Mouse (Mus musculus) midbrain, embryonic 13.5 days (tissue): ENCODE results near the gene Abi3. TPM values are rescaled to one million over a fixed set of nuclear protein-coding genes. Genes with fewer than 3 reads are reported as not detected.
A peak's percentile ranks its signal among the peaks of the same experiment; 100 is the strongest.

Experiments used
- ATAC-seq: fragments of 200-750 bp; cut with Nextera tagmentation; 2 replicates; pipeline ENCODE4 v1.8.0; 2017; ENCODE audit warnings: mild to moderate bottlenecking, moderate TSS enrichment, moderate library complexity
- H3K27ac ChIP-seq: fragments of 300-500 bp; sonication (generic); 2 replicates; pipeline ENCODE4 v1.5.1; 2015; ENCODE audit warnings: inconsistent platforms, mild to moderate bottlenecking, moderate library complexity
- H3K27me3 ChIP-seq: fragments of 300-500 bp; sonication (generic); 2 replicates; pipeline ENCODE4 v1.6.1; 2015; ENCODE audit warnings: mild to moderate bottlenecking, inconsistent platforms
- H3K36me3 ChIP-seq: fragments of 300-500 bp; sonication (generic); 2 replicates; pipeline ENCODE4 v1.6.1; 2015; ENCODE audit warnings: mild to moderate bottlenecking, inconsistent platforms
- H3K4me1 ChIP-seq: fragments of 300-500 bp; sonication (generic); replicated peaks from 2 replicates; pipeline ENCODE4 v1.6.1; 2015; ENCODE audit warnings: inconsistent platforms
- H3K4me2 ChIP-seq: fragments of 300-500 bp; sonication (generic); replicated peaks from 2 replicates; pipeline ENCODE4 v1.6.1; 2015; ENCODE audit warnings: moderate library complexity, mild to moderate bottlenecking, inconsistent platforms
- H3K4me3 ChIP-seq: fragments of 300-500 bp; sonication (generic); replicated peaks from 2 replicates; pipeline ENCODE4 v1.5.1; 2015; ENCODE audit warnings: mild to moderate bottlenecking, inconsistent platforms
- H3K9ac ChIP-seq: fragments of 300-500 bp; sonication (generic); replicated peaks from 2 replicates; pipeline ENCODE4 v1.6.1; 2015; ENCODE audit warnings: mild to moderate bottlenecking, inconsistent platforms
- H3K9me3 ChIP-seq: fragments of 300-500 bp; sonication (generic); 2 replicates; pipeline ENCODE4 v1.6.1; 2016; ENCODE audit warnings: mild to moderate bottlenecking, inconsistent platforms
- WGBS: fragments of 180-500 bp; shearing (Covaris S2); methylation state at CpG from one replicate; pipeline ENCODE4 v1.1.7; 2015; 5-methylcytosine and 5-hydroxymethylcytosine counted together
- polyA plus RNA-seq: library from polyadenylated mRNA; unstranded; fragments of >200 nt; fragmentation: Nextera tagmentation; extraction: Ambion mirVana; gene quantifications from 2 replicates; pipeline ENCODE4 v1.2.1, GENCODE M21; 2015

Abi3 gene
- polyA plus RNA-seq, 1 experiment from 2014 or later, result 1.6 TPM

GRCm38 (mm10) chr11:95857716-95858527, 15.6 kb upstream of the Abi3 start:
- Histone ChIP-seq H3K4me1 (peaks cover 18% of the 10 kb centered on the region), H3K27me3 (no peaks in the 10 kb centered on the region), H3K27ac (peak overlapping the region; percentile 89), H3K9ac (peak overlapping the region; percentile 70), H3K9me3 (no peaks in the 10 kb centered on the region), H3K4me2 (peak overlapping the region; percentile 79), H3K4me3 (peak overlapping the region; percentile 79), H3K36me3 (no peaks in the 10 kb centered on the region)
- WGBS, result 14% methylated on average over 21 of the region's 21 CpGs
- ATAC-seq, result peak; percentile 12; the same call in 1 of the 2 replicates

GRCm38 (mm10) chr11:95857306-95857705, 15.0 kb upstream of the Abi3 start:
- peaks cover 18% of the 10 kb centered on the region for H3K4me1 ChIP-seq
- no peak overlapping the region for H3K27ac ChIP-seq
- H3K4me3 ChIP-seq, result peak overlapping the region; percentile 79; the same call in 1 of the 2 replicates
- no peaks in the 10 kb centered on the region for H3K27me3 ChIP-seq
- H3K36me3 ChIP-seq, result no peaks in the 10 kb centered on the region
- H3K9me3 ChIP-seq, result no peaks in the 10 kb centered on the region
- peak overlapping the region; percentile 79 for H3K4me2 ChIP-seq
- WGBS, result 85% methylated on average over 4 of the region's 4 CpGs
- no peak for ATAC-seq
- peak overlapping the region; percentile 70; the same call in 1 of the 2 replicates for H3K9ac ChIP-seq

GRCm38 (mm10) chr11:95853684-95854083, 11.4 kb upstream of the Abi3 start:
- Histone ChIP-seq H3K4me3 (no peak overlapping the region), H3K9ac (no peak overlapping the region), H3K4me2 (no peak overlapping the region), H3K27ac (no peak overlapping the region), H3K27me3 (0 out of 2 replicates have a peak, but pooled peaks cover 2% of the 10 kb centered on the region), H3K4me1 (peaks cover 10% of the 10 kb centered on the region), H3K9me3 (no peaks in the 10 kb centered on the region), H3K36me3 (no peaks in the 10 kb centered on the region)
- no peak for ATAC-seq
- 58% methylated on average over 5 of the region's 5 CpGs for WGBS

- Histone ChIP-seq H3K27ac (no peak overlapping the region), H3K27me3 (0 out of 2 replicates have a peak, but pooled peaks cover 2% of the 10 kb centered on the region), H3K36me3 (no peaks in the 10 kb centered on the region), H3K9ac (no peak overlapping the region), H3K9me3 (no peaks in the 10 kb centered on the region), H3K4me3 (no peak overlapping the region), H3K4me1 (no peaks in the 10 kb centered on the region), H3K4me2 (no peak overlapping the region)
- ATAC-seq, result no peak
- WGBS, result 76% methylated on average over 2 of the region's 2 CpGs
These were observed 8.6 kb upstream of the Abi3 start for GRCm38 (mm10) chr11:95850898-95851297.

- H3K4me2 ChIP-seq, result no peak overlapping the region
- peaks cover 5% of the 10 kb centered on the region; the same call in 1 of the 2 replicates for H3K4me1 ChIP-seq
- WGBS, result 67% methylated on average over 4 of the region's 4 CpGs
- no peaks in the 10 kb centered on the region for H3K9me3 ChIP-seq
- H3K27me3 ChIP-seq, result peaks cover 27% of the 10 kb centered on the region
- no peak overlapping the region for H3K4me3 ChIP-seq
- ATAC-seq, result no peak
- no peaks in the 10 kb centered on the region for H3K36me3 ChIP-seq
- H3K9ac ChIP-seq, result no peak overlapping the region
- no peak overlapping the region for H3K27ac ChIP-seq
These were observed 2.7 kb upstream of the Abi3 start for GRCm38 (mm10) chr11:95844935-95845334.

- H3K36me3 ChIP-seq, result no peaks in the 10 kb centered on the region
- no peaks in the 10 kb centered on the region for H3K9me3 ChIP-seq
- H3K9ac ChIP-seq, result no peak overlapping the region
- no peak overlapping the region for H3K27ac ChIP-seq
- peaks cover 5% of the 10 kb centered on the region; the same call in 1 of the 2 replicates for H3K4me1 ChIP-seq
- no peak for ATAC-seq
- peaks cover 31% of the 10 kb centered on the region for H3K27me3 ChIP-seq
- 62% methylated on average over 6 of the region's 6 CpGs for WGBS
- no peak overlapping the region for H3K4me2 ChIP-seq
- no peak overlapping the region for H3K4me3 ChIP-seq
These were observed 1.2 kb upstream of the Abi3 start for GRCm38 (mm10) chr11:95843421-95843950.

- no peak overlapping the region for H3K4me3 ChIP-seq
- H3K4me2 ChIP-seq, result no peak overlapping the region
- peaks cover 5% of the 10 kb centered on the region; the same call in 1 of the 2 replicates for H3K4me1 ChIP-seq
- H3K9ac ChIP-seq, result no peak overlapping the region
- 84% methylated on average over 5 of the region's 5 CpGs for WGBS
- H3K27ac ChIP-seq, result no peak overlapping the region
- ATAC-seq, result no peak
- peaks cover 33% of the 10 kb centered on the region for H3K27me3 ChIP-seq
- no peaks in the 10 kb centered on the region for H3K9me3 ChIP-seq
- H3K36me3 ChIP-seq, result no peaks in the 10 kb centered on the region
These were observed 677 bp upstream of the Abi3 start for GRCm38 (mm10) chr11:95842953-95843352.

- Histone ChIP-seq H3K27ac (no peak overlapping the region), H3K4me2 (no peak overlapping the region), H3K9ac (no peak overlapping the region), H3K4me1 (peaks cover 5% of the 10 kb centered on the region; the same call in 1 of the 2 replicates), H3K27me3 (peaks cover 44% of the 10 kb centered on the region), H3K4me3 (no peak overlapping the region), H3K9me3 (no peaks in the 10 kb centered on the region), H3K36me3 (no peaks in the 10 kb centered on the region)
- ATAC-seq, result no peak
- WGBS, result 66% methylated on average over 10 of the region's 10 CpGs
These were observed 812 bp downstream of the Abi3 start for GRCm38 (mm10) chr11:95841498-95841830.

- no peak for ATAC-seq
- Histone ChIP-seq H3K27ac (no peak overlapping the region), H3K4me1 (peaks cover 5% of the 10 kb centered on the region; the same call in 1 of the 2 replicates), H3K9ac (no peak overlapping the region), H3K4me3 (no peak overlapping the region), H3K4me2 (no peak overlapping the region), H3K9me3 (no peaks in the 10 kb centered on the region), H3K36me3 (no peaks in the 10 kb centered on the region), H3K27me3 (peaks cover 50% of the 10 kb centered on the region)
- 76% methylated on average over 5 of the region's 5 CpGs for WGBS
These were observed 1.4 kb downstream of the Abi3 start for GRCm38 (mm10) chr11:95840694-95841497.

GRCm38 (mm10) chr11:95838999-95839868, 3.0 kb downstream of the Abi3 start:
- 74% methylated on average over 8 of the region's 8 CpGs for WGBS
- H3K27me3 ChIP-seq, result peaks cover 67% of the 10 kb centered on the region
- no peak overlapping the region for H3K4me3 ChIP-seq
- no peak for ATAC-seq
- H3K36me3 ChIP-seq, result no peaks in the 10 kb centered on the region
- no peak overlapping the region for H3K9ac ChIP-seq
- no peak overlapping the region for H3K4me2 ChIP-seq
- no peaks in the 10 kb centered on the region for H3K9me3 ChIP-seq
- peaks cover 11% of the 10 kb centered on the region for H3K4me1 ChIP-seq
- no peak overlapping the region for H3K27ac ChIP-seq

GRCm38 (mm10) chr11:95838598-95838997, 3.7 kb downstream of the Abi3 start:
- Histone ChIP-seq H3K27me3 (peaks cover 73% of the 10 kb centered on the region), H3K36me3 (no peaks in the 10 kb centered on the region), H3K9me3 (no peaks in the 10 kb centered on the region), H3K4me2 (no peak overlapping the region), H3K9ac (no peak overlapping the region), H3K4me3 (no peak overlapping the region), H3K27ac (no peak overlapping the region), H3K4me1 (peaks cover 18% of the 10 kb centered on the region)
- ATAC-seq, result no peak
- 85% methylated on average over 4 of the region's 4 CpGs for WGBS
